Mouse (Mus musculus) spleen, adult 2 months (tissue): ENCODE results near the gene Rgs11.
"Not testable (repeated sequence)": the region's sequence is repeated elsewhere in the genome, so short reads cannot be mapped to it uniquely, and the experiment has no call there.

Source experiments
- CTCF ChIP-seq: fragments of 200-500 bp; IDR thresholded peaks from 2 replicates; pipeline ENCODE4 v1.5.1; 2011; ENCODE audit warnings: mild to moderate bottlenecking, inconsistent platforms; ENCODE audit not compliant: insufficient read depth, insufficient read length, insufficient replicate concordance; ENCODE audit errors: extremely low read depth
- POLR2A ChIP-seq: fragments of 200-500 bp; IDR thresholded peaks from 2 replicates; pipeline ENCODE4 v1.6.1; 2011; ENCODE audit warnings: low read depth, low read length, inconsistent platforms

GRCm38 (mm10) chr17:26175248-26175647 lies 27.5 kb upstream of the Rgs11 start:
- TF ChIP-seq POLR2A, CTCF: not testable (repeated sequence)
